Mouse (Mus musculus) embryonic fibroblast, embryonic 13.5 days (primary cell): ENCODE results near the gene Sbno1.

Experiments
- CTCF ChIP-seq: IDR thresholded peaks from 2 replicates; pipeline ENCODE4 v1.5.1; 2011; ENCODE audit warnings: mild to moderate bottlenecking, control low read depth, low read length, moderate library complexity, borderline replicate concordance; ENCODE audit not compliant: insufficient read depth
- POLR2A ChIP-seq: IDR thresholded peaks from 2 replicates; pipeline ENCODE4 v1.6.1; 2011; ENCODE audit warnings: low read depth, mild to moderate bottlenecking, control low read depth, low read length, moderate library complexity

DNA sequence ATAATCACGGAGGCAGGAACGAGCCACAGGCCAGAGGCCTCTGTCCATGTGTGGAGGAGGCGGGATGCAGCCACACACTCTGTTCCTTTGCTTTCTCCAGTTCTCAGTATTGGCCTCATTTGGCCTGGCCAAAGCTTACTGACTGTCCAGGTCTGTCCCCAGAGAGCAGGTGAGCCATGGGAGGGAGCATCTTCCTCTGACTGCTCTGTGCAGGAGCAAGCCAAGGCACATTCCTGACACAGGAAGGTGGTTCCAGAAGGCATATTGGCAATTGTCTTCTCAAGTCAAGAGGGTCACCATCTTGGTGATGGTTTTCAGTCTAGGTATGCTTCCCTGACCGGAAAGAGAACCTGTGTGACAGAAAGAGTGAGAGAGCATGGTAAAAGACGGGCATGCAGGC, 37.7 kb upstream of the Sbno1 start:
- no peak for TF ChIP-seq POLR2A
- no peak for TF ChIP-seq CTCF
